Mouse (Mus musculus): ENCODE measurements at regions not wholly inside any gene's neighbourhood (a gene's known extent, or its start where the extent isn't known, plus 50 kb on each side); places are given as distances from the start of the nearest gene placed in this dataset.

DNA sequence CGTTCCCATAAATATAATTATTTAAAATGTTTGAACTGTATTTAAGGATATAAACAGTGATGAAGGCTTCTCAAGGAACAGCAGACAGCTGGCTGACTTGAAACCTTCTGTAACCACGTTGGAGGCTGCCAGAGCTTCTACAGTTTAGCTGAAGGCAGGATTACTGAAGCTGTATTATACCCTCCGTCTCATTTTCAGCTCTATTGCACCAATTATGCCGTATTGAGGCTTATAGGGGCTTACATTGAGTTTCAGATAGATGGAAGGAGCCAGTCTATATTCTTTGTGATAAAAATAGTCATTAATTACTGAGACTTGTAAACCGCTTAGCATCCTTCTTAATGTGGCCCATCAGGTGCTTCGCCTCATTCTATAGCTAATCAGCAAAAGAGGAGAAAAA, 376.1 kb downstream of the Gbe1 start:
- in situ Hi-C loops (cut with MboI; ENCODE audit: low pct_ligation_motif_present, low pct_unique_long_range_greater_than_20kb, low sequenced_read_pairs) (no loop called here), dilution Hi-C loops (cut with MboI; ENCODE audit: extremely low pct_ligation_motif_present, extremely low pct_unique_long_range_greater_than_20kb, low sequenced_read_pairs) (no loop called here)
- no peak for DNase-seq (ENCODE audit: extremely low read depth)
- Histone ChIP-seq H3K4me2 (ENCODE audit: insufficient read depth, low read depth, poor library complexity, severe bottlenecking) (no peak overlapping the region), H3K36me3 (replicated peaks in 1 of 2; ENCODE audit: control insufficient read depth in 1 of 2, insufficient read depth in 1 of 2, low read length in 1 of 2) (no peaks in the 10 kb centered on the region), H3K4me1 (ENCODE audit: control insufficient read depth in 1 of 2, insufficient read depth in 2 of 2) (no peaks in the 10 kb centered on the region), H3K4me3 (replicated peaks in 1 of 3; ENCODE audit: low read depth in 2 of 3, low read length in 2 of 3, poor library complexity in 1 of 3) (no peak overlapping the region), H3K9ac (ENCODE audit: insufficient read depth, low read depth) (no peak overlapping the region), H3K27me3 (replicated peaks) (no peaks in the 10 kb centered on the region), H3K9me3 (replicated peaks; ENCODE audit: low read length) (peaks cover 67% of the 10 kb centered on the region), H3K79me2 (replicated peaks; ENCODE audit: control insufficient read depth, extremely low read depth, insufficient read depth, poor library complexity, severe bottlenecking) (no peaks in the 10 kb centered on the region), H3K27ac (ENCODE audit: insufficient read depth, low read depth) (no peak overlapping the region)
- TF ChIP-seq CHD1 (IDR thresholded peaks at IDR 0.05; ENCODE audit: low read depth, low read length) (no peak), E2F4 (IDR thresholded peaks at IDR 0.05; ENCODE audit: insufficient replicate concordance, low read depth, low read length) (no peak), CHD2 (IDR thresholded peaks at IDR 0.05; ENCODE audit: low read length) (no peak), MXI1 (IDR thresholded peaks at IDR 0.05; ENCODE audit: low read depth, low read length) (no peak), GABPA (IDR thresholded peaks at IDR 0.05; ENCODE audit: insufficient replicate concordance, low read depth, low read length) (no peak), IRF4 (IDR thresholded peaks at IDR 0.05; ENCODE audit: low read depth, low read length) (no peak), MAFK (IDR thresholded peaks at IDR 0.05; ENCODE audit: insufficient replicate concordance, low read length) (no peak), BHLHE40 (IDR thresholded peaks at IDR 0.05; ENCODE audit: low read depth, low read length) (no peak), USF2 (conservative IDR thresholded peaks at IDR 0.05; ENCODE audit: low read depth, low read length) (no peak), SIN3A (IDR thresholded peaks at IDR 0.05; ENCODE audit: low read length) (no peak), CTCF (conservative IDR thresholded peaks at IDR 0.05 in 1 of 2, IDR thresholded peaks at IDR 0.05 in 1 of 2; ENCODE audit: low read depth in 2 of 2, low read length in 2 of 2) (no peak), ZC3H11A (IDR thresholded peaks at IDR 0.05; ENCODE audit: low read depth, low read length) (no peak), ZMIZ1 (IDR thresholded peaks at IDR 0.05; ENCODE audit: low read depth, low read length) (no peak)

DNA sequence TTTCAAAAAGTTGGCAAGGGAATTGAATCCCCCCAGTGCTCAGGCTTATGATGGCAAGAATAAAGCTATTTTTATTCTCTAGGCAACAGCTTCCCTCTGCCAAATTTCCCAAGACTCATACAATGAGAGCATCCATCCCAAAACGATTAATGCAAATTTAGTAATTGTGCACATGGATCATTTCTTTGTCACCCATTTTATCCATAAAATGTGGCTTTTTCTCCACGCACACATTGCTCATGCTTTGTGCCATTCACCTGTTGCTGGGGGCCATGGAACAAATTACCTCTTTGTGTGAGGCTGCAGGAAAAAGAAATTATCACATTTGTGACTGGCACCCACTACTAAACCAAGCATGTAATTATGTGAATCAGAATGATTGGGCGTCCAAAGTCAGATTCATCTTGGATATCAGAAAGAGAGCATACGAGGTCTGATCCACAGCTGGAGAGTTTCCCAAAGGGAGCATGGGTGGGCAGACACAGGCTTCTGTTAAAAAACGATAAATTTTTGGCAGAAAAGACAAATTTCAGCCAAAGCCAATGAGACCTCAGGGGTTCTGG, 411.1 kb downstream of the Gbe1 start:
- H3K9ac ChIP-seq (ENCODE audit: insufficient read depth, low read depth) = no peak overlapping the region
- dilution Hi-C loops (cut with MboI; ENCODE audit: extremely low pct_ligation_motif_present, extremely low pct_unique_long_range_greater_than_20kb, low sequenced_read_pairs) = no loop called here
- TF ChIP-seq RAD21 (IDR thresholded peaks at IDR 0.05; ENCODE audit: low read depth, low read length) = no peak
- TF ChIP-seq CHD2 (IDR thresholded peaks at IDR 0.05; ENCODE audit: low read length) = no peak
- no peak for TF ChIP-seq NELFE (IDR thresholded peaks at IDR 0.05; ENCODE audit: low read depth, low read length)
- no peak for TF ChIP-seq ZC3H11A (IDR thresholded peaks at IDR 0.05; ENCODE audit: low read depth, low read length)
- no peak for TF ChIP-seq MEF2A (IDR thresholded peaks at IDR 0.05; ENCODE audit: borderline replicate concordance, low read depth, low read length)
- no peak for TF ChIP-seq CHD1 (IDR thresholded peaks at IDR 0.05; ENCODE audit: low read depth, low read length)
- TF ChIP-seq ZKSCAN1 (IDR thresholded peaks at IDR 0.05; ENCODE audit: borderline replicate concordance, low read depth, low read length) = no peak
- no peak for TF ChIP-seq CTCF (conservative IDR thresholded peaks at IDR 0.05 in 1 of 2, IDR thresholded peaks at IDR 0.05 in 1 of 2; ENCODE audit: low read depth in 2 of 2, low read length in 2 of 2)
- no peak for TF ChIP-seq RCOR1 (conservative IDR thresholded peaks at IDR 0.05; ENCODE audit: low read depth, low read length)
- no peak for TF ChIP-seq SMC3 (IDR thresholded peaks at IDR 0.05; ENCODE audit: low read depth, low read length)
- no peak for TF ChIP-seq MXI1 (IDR thresholded peaks at IDR 0.05; ENCODE audit: low read depth, low read length)
- TF ChIP-seq TBP (conservative IDR thresholded peaks at IDR 0.05; ENCODE audit: low read depth, low read length) = no peak
- TF ChIP-seq MAX (IDR thresholded peaks at IDR 0.05; ENCODE audit: low read length) = no peak
- no peak for TF ChIP-seq JUN (IDR thresholded peaks at IDR 0.05; ENCODE audit: insufficient read depth, low read depth, low read length)
- TF ChIP-seq UBTF (IDR thresholded peaks at IDR 0.05; ENCODE audit: low read depth, low read length) = no peak
- no peak for TF ChIP-seq USF2 (conservative IDR thresholded peaks at IDR 0.05; ENCODE audit: low read depth, low read length)
- TF ChIP-seq JUND (conservative IDR thresholded peaks at IDR 0.05; ENCODE audit: low read depth, low read length) = no peak
- TF ChIP-seq SIN3A (IDR thresholded peaks at IDR 0.05; ENCODE audit: low read length) = no peak

More for the DNA sequence above, 411.1 kb downstream of the Gbe1 start:
- Histone ChIP-seq H3K36me3 (replicated peaks in 1 of 2; ENCODE audit: control insufficient read depth in 1 of 2, insufficient read depth in 1 of 2, low read length in 1 of 2) (no peaks in the 10 kb centered on the region), H3K27me3 (replicated peaks) (no peaks in the 10 kb centered on the region), H3K4me3 (replicated peaks in 1 of 3; ENCODE audit: low read depth in 2 of 3, low read length in 2 of 3, poor library complexity in 1 of 3) (no peak overlapping the region), H3K4me1 (ENCODE audit: control insufficient read depth in 1 of 2, insufficient read depth in 2 of 2) (no peaks in the 10 kb centered on the region), H3K79me2 (replicated peaks; ENCODE audit: control insufficient read depth, extremely low read depth, insufficient read depth, poor library complexity, severe bottlenecking) (no peaks in the 10 kb centered on the region), H3K27ac (ENCODE audit: insufficient read depth, low read depth) (no peak overlapping the region), H3K4me2 (ENCODE audit: insufficient read depth, low read depth, poor library complexity, severe bottlenecking) (no peak overlapping the region), H3K9me3 (replicated peaks; ENCODE audit: low read length) (peaks cover 62% of the 10 kb centered on the region)
- DNase-seq (ENCODE audit: extremely low read depth) = no peak
- in situ Hi-C loops (cut with MboI; ENCODE audit: low pct_ligation_motif_present, low pct_unique_long_range_greater_than_20kb, low sequenced_read_pairs) = no loop called here
